Mouse (Mus musculus) heart, postnatal 0 days (tissue): ENCODE measurements at regions not wholly inside any gene's neighbourhood (a gene's known extent, or its start where the extent isn't known, plus 50 kb on each side); places are given as distances from the start of the nearest gene placed in this dataset.

Experiments
- ATAC-seq: fragments of 200-750 bp; cut with Nextera tagmentation; 2 replicates; pipeline ENCODE4 v1.8.0; 2017; ENCODE audit warnings: low read depth, moderate number of reproducible peaks, moderate library complexity; ENCODE audit not compliant: insufficient read depth
- DNase-seq: peaks from one replicate; pipeline ENCODE4 v3.0.0-alpha.2; 2016; ENCODE audit warnings: low spot score
- H3K27ac ChIP-seq: fragments of 300-500 bp; sonication (generic); 2 replicates; pipeline ENCODE4 v1.5.1; 2014; ENCODE audit warnings: low read depth, mild to moderate bottlenecking
- H3K27me3 ChIP-seq: fragments of 300-500 bp; sonication (generic); 2 replicates; pipeline ENCODE4 v1.6.1; 2014; ENCODE audit warnings: low read length, mixed read lengths; ENCODE audit not compliant: control insufficient read depth, insufficient read depth
- H3K36me3 ChIP-seq: fragments of 300-500 bp; sonication (generic); replicated peaks from 2 replicates; pipeline ENCODE4 v1.6.1; 2014; ENCODE audit warnings: low read length, mixed read lengths; ENCODE audit not compliant: control insufficient read depth, insufficient read depth
- H3K4me1 ChIP-seq: fragments of 300-500 bp; sonication (generic); 2 replicates; pipeline ENCODE4 v1.6.1; 2014; ENCODE audit warnings: antibody characterized with exemption; ENCODE audit not compliant: control insufficient read depth, insufficient read depth
- H3K4me2 ChIP-seq: fragments of 300-500 bp; sonication (generic); 2 replicates; pipeline ENCODE4 v1.6.1; 2014; ENCODE audit warnings: low read depth, mild to moderate bottlenecking, low read length, moderate library complexity
- H3K4me3 ChIP-seq: fragments of 300-500 bp; sonication (generic); 2 replicates; pipeline ENCODE4 v1.5.1; 2014; ENCODE audit warnings: low read depth, low read length
- H3K9ac ChIP-seq: fragments of 300-500 bp; sonication (generic); replicated peaks from 2 replicates; pipeline ENCODE4 v1.6.1; 2014; ENCODE audit warnings: low read depth, low read length, mixed read lengths
- H3K9me3 ChIP-seq: fragments of 300-500 bp; sonication (generic); replicated peaks from 2 replicates; pipeline ENCODE4 v1.6.1; 2016; ENCODE audit warnings: low read length; ENCODE audit not compliant: control insufficient read depth
- CTCF ChIP-seq: IDR thresholded peaks from 2 replicates; pipeline ENCODE4 v1.5.1; 2016; ENCODE audit warnings: antibody characterized with exemption, control low read depth, low read depth
- EP300 ChIP-seq: IDR thresholded peaks from 2 replicates; pipeline ENCODE4 v1.6.1; 2016; ENCODE audit warnings: antibody characterized with exemption, low read depth
- WGBS: fragments of 180-500 bp; shearing (Covaris S2); extraction: QIAGEN DNeasy Blood & Tissue Kit; methylation state at CpG from one replicate; pipeline ENCODE4 v1.1.7; 2014; 5-methylcytosine and 5-hydroxymethylcytosine counted together

DNA sequence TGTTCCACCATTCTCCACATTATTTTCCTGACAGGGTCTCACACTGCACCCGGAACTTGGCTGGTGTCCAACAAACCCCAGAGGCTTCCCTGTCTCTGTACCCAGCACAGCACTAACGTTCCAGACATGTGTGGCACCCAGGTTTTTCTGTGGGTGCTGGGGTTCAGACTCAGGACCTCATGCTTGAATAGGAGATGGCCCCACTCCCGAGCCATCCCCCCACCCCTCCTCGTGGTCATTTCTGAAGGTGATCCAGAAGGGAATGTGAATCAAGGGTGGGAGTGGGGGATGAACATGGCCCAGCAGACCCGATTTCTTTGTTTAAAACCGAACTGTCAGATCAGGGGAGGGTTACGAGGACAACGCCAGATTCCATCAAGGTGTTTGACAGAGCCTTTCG is 245.6 kb downstream of the Tbc1d1 start:
- Histone ChIP-seq H3K4me1 (no peaks in the 10 kb centered on the region), H3K27me3 (no peaks in the 10 kb centered on the region), H3K4me3 (no peak overlapping the region), H3K9ac (no peak overlapping the region), H3K27ac (no peak overlapping the region), H3K4me2 (no peak overlapping the region), H3K9me3 (0 out of 2 replicates have a peak, but pooled peaks cover 3% of the 10 kb centered on the region), H3K36me3 (no peaks in the 10 kb centered on the region)
- no peak for TF ChIP-seq CTCF
- TF ChIP-seq EP300 = no peak
- WGBS = 72% methylated on average over 9 of the region's 9 CpGs
- DNase-seq (no peak), ATAC-seq (no peak)

DNA sequence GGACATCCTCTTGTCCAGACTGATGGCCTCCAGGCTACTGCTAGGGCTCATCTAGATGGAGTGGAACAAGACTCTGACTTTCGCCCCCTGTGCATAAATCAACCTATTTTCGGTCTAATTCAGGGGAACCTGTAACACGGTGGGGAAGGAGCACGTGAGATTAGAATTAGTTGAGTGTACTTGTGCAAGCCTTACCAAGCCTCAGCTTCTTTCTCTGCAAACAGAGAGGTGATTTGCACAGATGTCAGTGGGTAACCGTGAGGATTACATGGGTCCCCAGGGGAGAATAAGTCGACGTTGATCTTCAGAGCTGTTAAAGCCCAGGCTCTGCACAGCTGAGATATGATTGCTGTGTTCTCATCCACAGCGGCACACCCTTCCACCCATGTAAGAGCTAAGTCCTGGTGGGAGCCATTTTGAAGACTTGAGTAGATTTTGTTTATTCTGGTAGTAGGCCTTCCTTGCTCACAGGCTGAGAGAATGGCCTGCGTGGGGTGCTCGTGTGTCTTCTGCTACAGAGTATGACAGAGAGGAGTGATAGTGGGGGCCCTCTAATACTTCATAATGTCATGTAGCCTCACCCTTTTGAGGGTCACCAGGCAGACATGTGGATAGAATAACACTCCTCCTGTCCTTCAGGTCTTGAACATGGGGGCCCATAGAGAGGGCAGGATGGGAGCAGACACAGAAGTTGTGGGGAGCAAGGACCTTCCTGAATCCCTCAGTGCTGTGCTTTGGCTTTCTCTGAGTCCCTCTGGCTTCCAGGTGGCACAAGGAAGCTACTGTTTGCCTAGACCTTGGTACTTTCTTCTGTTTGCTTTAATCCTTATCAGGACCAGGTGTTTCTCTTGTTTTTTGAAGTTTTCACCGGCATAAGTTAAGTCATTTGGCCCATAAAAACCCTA is 247.2 kb downstream of the Tbc1d1 start:
- TF ChIP-seq EP300 = no peak
- no peak for TF ChIP-seq CTCF
- WGBS = 82% methylated on average over 11 of the region's 11 CpGs
- H3K4me1 ChIP-seq = no peaks in the 10 kb centered on the region
- H3K4me3 ChIP-seq = no peak overlapping the region
- H3K27ac ChIP-seq = no peak overlapping the region
- no peak for ATAC-seq
- H3K4me2 ChIP-seq = no peak overlapping the region
- DNase-seq = no peak
- 0 out of 2 replicates have a peak, but pooled peaks cover 3% of the 10 kb centered on the region for H3K9me3 ChIP-seq
- H3K27me3 ChIP-seq = no peaks in the 10 kb centered on the region
- no peaks in the 10 kb centered on the region for H3K36me3 ChIP-seq
- H3K9ac ChIP-seq = no peak overlapping the region

DNA sequence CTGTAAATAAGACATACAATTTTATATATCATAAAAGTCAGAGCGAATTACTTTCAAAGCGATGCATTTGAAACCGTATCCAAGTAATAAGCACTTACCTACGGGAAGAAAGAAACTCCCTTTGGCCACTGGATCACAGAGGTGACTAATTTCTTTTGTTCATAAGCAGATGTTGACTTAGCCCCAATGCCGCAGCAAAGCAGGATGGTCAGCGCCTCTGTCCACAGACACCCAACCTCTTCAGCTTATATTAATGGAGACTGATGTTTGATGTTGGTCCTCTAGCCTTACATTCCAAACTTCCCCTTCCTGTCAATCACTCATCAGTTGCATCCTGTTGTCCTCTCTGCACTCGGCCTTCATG is 247.9 kb downstream of the Tbc1d1 start:
- Histone ChIP-seq H3K4me3 (no peak overlapping the region), H3K4me1 (no peaks in the 10 kb centered on the region), H3K9me3 (0 out of 2 replicates have a peak, but pooled peaks cover 3% of the 10 kb centered on the region), H3K36me3 (no peaks in the 10 kb centered on the region), H3K9ac (no peak overlapping the region), H3K27me3 (no peaks in the 10 kb centered on the region), H3K4me2 (no peak overlapping the region), H3K27ac (no peak overlapping the region)
- no peak for DNase-seq
- no peak for ATAC-seq
- TF ChIP-seq CTCF = no peak
- TF ChIP-seq EP300 = no peak
- WGBS = 83% methylated on average over 7 of the region's 7 CpGs

DNA sequence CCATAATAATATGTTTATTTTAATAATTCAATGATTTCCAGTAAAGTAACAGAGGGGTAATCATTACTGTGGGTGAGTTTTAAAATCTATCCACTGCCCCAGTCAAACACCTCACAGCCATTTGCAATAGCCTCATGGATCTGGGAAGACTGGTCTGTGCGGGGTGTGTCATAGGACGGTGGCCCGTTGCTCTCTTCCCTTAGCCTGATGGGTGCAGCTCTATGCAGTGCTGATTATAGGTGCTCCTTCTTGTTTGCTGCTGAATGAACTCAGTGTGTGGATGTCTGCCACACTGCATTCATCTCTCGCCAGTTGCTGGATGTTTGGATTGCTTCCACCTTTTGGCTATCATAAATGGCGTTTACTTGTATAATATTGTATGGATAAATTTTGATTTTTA is 248.4 kb downstream of the Tbc1d1 start:
- ATAC-seq (no peak), DNase-seq (no peak)
- Histone ChIP-seq H3K4me2 (no peak overlapping the region), H3K27ac (no peak overlapping the region), H3K4me1 (no peaks in the 10 kb centered on the region), H3K9ac (no peak overlapping the region), H3K36me3 (no peaks in the 10 kb centered on the region), H3K27me3 (no peaks in the 10 kb centered on the region), H3K9me3 (0 out of 2 replicates have a peak, but pooled peaks cover 3% of the 10 kb centered on the region), H3K4me3 (no peak overlapping the region)
- 88% methylated on average over 5 of the region's 5 CpGs for WGBS
- no peak for TF ChIP-seq CTCF
- TF ChIP-seq EP300 = no peak

DNA sequence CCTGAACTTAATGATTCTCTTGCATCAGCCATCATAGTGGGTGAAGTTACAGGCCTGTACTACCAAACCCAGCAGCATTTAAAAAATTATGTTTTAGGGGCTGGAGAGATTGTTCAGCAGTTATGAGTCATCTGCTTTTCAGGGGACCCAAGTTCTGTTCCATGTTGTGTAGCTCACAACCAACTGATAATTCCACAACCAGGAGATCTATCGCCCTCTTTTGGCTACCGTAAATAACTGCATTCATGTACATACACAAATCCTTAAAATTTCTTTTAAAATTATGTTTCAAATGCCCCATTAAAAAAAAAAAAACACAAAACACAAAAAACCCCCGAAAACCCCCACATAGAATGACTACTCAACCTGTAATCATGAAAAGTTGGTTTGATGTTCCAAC is 252.8 kb downstream of the Tbc1d1 start:
- no peaks in the 10 kb centered on the region for H3K36me3 ChIP-seq
- H3K27me3 ChIP-seq = no peaks in the 10 kb centered on the region
- DNase-seq = no peak
- no peak overlapping the region for H3K4me2 ChIP-seq
- 74% methylated on average over 3 of the region's 3 CpGs for WGBS
- H3K27ac ChIP-seq = no peak overlapping the region
- no peak overlapping the region for H3K4me3 ChIP-seq
- H3K9me3 ChIP-seq = 0 out of 2 replicates have a peak, but pooled peaks cover 3% of the 10 kb centered on the region
- ATAC-seq = no peak
- H3K4me1 ChIP-seq = no peaks in the 10 kb centered on the region
- TF ChIP-seq CTCF (no peak), EP300 (no peak)
- H3K9ac ChIP-seq = no peak overlapping the region
